Mouse (Mus musculus): ENCODE measurements around the gene Vav1.

The Vav1 gene

DNA sequence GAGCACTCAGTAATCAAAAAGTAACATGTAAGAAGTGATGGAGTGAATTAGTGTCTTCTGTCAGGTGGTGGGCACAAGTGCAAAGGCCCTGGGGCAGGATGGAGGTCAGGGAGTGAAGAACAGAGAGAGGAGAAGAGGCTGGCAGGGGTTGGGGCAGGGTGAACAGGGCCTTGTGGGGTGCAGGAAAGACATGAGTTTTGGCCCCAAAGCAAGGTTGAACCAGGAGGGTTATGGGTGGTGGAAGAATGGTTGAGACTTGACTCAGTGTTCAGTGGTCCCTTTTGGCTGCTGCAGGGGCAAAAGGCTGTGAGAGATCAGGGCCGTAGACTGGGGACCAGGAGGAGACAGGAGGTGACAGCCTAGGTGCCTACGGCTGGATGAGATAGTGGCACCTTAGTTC is 363 bp upstream of the Vav1 start:
- CTCF ChIA-PET: no interaction called here

DNA sequence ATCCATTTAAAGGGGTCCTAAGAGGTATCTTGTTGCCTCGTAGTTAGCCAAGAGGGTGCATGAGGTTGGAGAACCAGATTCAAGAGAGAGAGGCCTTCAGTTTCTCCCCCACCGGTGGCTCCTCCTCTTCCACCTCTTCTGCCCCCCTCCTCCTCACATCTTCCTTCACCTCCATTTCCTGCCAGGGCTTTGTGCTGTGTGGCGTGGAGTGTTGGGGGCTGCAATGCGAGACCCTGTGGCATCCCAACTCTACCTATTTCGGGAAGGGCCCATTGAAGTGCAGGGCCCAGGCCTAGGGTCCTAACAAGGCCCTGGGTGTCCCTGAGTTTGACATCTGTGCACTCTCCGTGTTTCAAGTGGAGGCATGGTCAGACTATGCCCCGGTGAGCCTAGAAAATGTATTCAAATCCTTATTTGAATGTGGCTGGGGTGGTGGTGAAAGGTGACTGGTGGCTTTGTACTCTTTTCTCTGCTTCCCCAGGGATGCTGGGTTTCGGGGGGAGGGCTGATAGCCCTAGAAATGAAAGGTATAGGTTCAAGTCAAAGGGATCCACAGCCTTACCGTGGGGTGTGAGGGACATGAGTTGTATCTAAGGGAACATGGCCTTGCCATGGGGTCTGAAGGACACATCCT is 808 bp downstream of the Vav1 start:
- CTCF ChIA-PET: no interaction called here

DNA sequence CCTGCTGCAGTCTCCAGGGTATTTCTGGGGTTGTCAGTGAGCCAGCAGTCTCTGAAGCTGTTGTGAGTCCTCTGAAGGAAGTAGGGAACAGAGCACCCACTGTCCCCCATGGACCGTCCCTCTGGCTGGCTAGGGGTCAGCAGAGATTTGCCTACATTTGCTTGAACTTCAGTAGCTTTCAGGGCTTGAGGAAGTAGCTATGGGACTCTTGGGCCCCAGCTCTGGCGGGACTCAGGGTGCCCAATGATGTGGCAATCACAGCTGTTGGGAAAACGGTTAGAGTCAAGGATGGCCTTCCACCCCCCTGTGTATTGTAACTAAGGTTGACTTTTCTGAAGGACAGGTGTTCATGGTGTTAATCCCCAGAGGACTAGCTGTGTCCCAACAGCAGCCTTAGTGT is 1.5 kb downstream of the Vav1 start:
- CTCF ChIA-PET: no interaction called here

DNA sequence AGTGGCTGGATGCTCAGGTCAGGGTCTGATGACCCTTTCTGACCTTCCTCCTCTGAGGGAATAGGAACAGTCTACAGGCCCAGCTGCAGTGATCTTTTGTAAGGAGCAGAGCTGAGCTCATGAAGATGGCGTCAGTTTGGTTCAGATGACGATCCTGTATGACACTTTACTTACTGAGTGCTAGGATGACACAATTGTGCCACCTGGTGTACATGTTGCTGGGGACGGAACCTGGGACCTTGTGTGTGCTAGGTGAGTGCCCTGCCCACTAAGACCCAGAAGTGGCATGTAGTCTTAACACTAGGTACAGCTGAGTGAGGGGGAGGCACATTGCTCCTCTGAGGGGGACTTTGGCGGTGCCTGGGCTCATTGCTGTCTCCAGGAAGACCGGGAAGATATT is 5.0 kb downstream of the Vav1 start:
- CTCF ChIA-PET: no interaction called here

- CTCF ChIA-PET: interaction anchor here (0.6 to 0.8 kb wide), 2 partner anchors 17 to 120 kb away, joined by 3 to 6 read pairs; no protein-coding TSS in a partner anchor
Measured at GRCm38 (mm10) chr17:57285077-57285476, 6.2 kb downstream of the Vav1 start.

DNA sequence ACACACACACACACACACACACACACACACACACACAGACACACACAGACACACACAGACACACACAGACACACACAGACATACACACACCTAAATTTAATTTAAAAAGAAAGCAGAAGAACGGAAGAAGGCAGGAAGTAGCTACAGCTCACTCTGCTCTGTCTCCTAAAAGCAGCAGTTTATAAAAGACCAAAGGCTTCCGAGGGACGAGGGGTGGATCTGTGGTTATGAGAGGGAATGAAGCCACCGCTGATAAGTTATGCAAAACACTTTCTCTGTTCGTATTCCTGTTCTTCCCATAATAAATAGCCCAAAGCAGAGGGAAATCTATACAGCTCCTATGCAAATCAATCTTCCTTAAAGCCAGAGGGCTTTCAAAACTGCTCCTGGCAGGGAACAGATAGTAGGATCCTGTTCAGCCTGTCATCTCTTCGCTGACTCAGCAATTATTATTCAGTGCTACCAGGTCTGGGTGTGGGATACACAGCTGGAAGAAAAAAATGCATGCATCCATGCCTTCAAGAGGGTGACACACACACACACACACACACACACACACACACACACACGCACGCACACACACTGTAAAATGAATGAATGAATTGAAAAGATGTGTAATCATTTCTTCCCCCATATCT is 7.9 kb downstream of the Vav1 start:
- CTCF ChIA-PET: interaction anchor here (0.7 to 1.0 kb wide), 3 partner anchors 10 to 1280 kb away, joined by 3 to 12 read pairs (median 4); no protein-coding TSS in a partner anchor

DNA sequence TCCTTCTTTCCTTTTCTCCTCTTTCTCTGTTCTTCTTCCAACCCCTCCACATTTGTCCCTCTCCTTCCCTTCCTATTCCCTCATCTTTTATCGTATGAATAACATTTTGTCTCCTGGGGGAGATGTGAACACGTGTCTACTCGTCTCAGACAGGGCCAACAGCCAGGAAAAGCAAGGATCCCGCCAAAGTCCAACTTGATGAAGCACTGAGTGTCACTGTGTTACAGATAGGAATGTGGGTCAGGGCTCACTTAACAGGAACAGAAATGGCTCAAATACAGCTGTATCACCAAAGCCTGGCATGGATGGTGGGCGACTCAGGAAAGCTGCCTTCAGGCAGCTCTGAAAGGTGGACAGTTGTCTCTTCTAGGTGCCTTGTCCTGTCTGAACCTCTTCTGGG is 10.4 kb downstream of the Vav1 start:
- CTCF ChIA-PET: no interaction called here

DNA sequence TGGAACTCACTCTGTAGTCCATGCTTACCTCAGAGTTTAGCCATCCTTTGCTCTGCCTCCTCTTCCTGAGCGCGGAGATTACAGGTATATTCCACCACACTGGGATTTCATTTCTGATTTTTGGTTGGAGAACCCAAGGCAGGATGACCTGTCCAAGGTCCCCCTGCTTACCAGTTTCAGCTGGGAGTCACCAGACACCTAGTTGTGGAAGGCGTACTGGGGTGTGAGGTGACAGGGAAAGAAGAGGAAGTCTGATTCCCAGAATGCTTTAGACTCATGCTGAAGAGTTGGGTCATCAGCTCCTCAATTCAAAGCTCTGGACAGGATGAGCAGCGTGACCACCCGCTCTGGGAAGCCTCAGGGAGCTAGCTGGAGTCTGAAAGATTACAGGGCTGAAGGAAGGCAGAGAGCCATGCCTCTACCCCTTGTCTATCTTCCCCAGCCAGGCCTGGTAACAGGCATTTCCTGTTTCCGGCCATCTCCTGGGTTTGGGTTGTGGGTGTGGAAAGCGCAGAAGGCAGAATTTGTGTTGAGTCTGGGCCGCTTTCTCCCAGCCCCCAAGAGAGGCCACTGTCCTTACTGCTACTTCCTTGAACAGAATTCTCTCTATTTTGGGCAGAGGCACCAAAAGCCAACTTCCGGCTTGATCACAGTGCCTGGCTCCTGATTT is 11.2 kb downstream of the Vav1 start:
- CTCF ChIA-PET: no interaction called here

DNA sequence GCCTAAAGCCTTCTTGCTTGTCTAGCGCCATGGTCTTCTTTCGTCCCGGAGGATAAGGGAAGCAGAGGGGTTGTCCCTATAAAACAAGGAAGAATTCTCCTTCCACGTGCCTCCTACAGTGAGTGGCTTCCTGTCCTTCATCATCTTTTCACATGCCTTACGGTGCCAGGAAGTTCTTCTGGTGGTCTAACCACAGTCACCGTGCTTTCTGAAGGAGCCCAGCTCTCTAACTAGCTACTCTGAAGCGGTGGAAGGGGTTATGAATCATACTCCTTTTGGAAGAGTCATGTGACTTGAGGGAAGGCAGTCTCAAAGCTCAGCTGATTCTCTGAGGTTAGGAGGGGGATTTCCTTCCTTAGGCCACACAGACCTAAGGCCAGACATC is 11.8 kb downstream of the Vav1 start:
- CTCF ChIA-PET: no interaction called here

DNA sequence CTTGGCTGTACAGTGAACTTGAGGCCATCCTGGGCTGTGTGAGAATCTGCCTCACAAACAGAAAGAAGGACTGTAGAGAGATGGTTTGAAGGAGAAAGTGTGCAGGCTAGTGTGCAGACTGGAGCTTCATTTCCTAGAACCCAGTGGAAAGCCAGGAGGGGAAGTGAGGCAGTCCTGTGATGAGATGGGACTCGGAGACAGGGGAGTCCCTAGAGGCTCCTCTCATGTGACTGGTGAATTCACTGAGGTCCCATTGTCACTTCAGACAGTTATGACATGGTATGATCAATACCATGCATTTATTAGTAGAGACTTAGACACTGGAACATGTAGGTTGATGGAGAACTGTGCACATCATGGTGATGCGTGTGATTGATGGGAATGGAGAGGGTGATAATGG is 13.4 kb downstream of the Vav1 start:
- CTCF ChIA-PET: interaction anchor here (0.7 kb wide), 1 partner anchor 13 kb away, joined by 3 read pairs; the partner anchor contains the start of gene Vav1

- CTCF ChIA-PET: interaction anchor here (0.7 kb wide), 1 partner anchor 14 kb away, joined by 3 read pairs; the partner anchor contains the start of gene Vav1
Measured at GRCm38 (mm10) chr17:57292968-57293367, 14.1 kb downstream of the Vav1 start.

DNA sequence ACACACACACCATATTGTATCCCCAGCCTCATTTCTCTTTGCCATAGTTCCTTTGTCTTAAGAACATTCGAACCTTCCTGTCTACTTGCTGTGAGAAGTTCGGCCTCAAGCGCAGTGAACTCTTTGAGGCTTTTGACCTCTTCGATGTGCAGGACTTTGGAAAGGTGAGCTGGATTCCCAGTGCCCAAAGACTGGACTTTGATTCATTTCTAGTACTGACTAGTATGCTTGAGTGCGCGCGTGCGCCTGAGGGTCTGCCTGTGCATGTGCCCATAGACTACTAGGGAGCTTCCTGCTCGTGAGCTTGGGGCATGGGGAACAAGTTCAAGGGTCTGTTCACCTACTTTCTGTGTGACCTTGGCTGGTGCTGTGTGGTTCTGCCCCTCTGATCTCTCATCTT is 17.0 kb downstream of the Vav1 start:
- CTCF ChIA-PET: no interaction called here

DNA sequence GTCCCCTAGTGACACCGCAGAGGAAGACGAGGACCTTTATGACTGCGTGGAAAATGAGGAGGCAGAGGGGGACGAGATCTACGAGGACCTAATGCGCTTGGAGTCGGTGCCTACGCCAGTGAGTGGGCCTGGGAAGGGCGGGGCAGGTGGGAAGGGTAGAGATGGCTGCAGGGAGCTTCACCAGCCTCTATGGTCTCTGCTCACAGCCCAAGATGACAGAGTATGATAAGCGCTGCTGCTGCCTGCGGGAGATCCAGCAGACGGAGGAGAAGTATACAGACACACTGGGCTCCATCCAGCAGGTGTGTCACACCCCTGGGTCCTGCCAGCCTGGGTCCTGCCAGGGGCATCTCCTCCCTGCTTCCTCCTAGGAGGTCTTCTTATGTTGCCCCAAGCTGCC is 18.1 kb downstream of the Vav1 start:
- CTCF ChIA-PET: no interaction called here

DNA sequence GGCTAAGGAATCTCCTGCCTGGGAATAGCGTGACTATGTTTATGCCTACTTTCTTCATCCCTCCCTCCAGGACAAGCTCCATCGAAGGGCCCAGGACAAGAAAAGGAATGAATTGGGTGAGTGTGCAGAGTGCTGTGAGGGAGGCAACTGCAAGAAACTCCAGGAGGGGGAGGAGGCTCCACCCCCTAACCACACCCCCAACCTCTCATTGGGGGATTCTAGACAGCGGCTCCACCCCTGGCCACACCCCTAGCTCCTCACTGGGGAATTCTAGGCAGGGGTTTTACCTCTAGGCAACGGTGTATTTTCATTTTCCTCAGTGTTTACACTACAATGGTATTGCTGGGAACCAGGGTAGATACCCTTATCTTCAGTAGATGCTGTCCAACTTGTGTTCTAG is 26.7 kb downstream of the Vav1 start:
- CTCF ChIA-PET: interaction anchor here (0.6 kb wide), 1 partner anchor 63 kb away, joined by 3 read pairs; no protein-coding TSS in a partner anchor

GRCm38 (mm10) chr17:57307074-57307473 is 28.2 kb downstream of the Vav1 start:
- CTCF ChIA-PET: no interaction called here

- CTCF ChIA-PET: interaction anchor here (0.7 kb wide), 1 partner anchor 16 kb away, joined by 6 read pairs; no protein-coding TSS in a partner anchor
Measured at GRCm38 (mm10) chr17:57311801-57312200, 32.9 kb downstream of the Vav1 start.

DNA sequence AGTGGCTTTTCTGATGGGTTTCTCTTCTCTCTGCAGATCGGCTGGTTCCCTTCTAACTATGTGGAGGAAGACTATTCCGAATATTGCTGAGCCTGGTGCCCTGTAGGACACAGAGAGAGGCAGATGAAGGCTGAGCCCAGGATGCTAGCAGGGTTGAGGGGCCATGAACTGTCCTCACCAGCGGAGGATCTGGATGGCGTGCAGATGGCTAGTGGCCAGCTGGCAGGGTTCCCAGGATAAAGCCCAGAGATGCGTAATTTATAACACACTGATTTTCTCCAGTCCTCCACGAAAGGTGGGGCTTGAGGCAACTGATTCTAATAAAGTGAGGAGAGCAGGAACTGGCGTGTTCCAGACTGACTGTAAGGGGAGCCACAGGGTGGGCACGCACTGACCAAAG is 48.7 kb downstream of the Vav1 start:
- CTCF ChIA-PET: interaction anchor here (0.6 kb wide), 2 partner anchors 16 to 1072 kb away, joined by 3 to 6 read pairs; no protein-coding TSS in a partner anchor

DNA sequence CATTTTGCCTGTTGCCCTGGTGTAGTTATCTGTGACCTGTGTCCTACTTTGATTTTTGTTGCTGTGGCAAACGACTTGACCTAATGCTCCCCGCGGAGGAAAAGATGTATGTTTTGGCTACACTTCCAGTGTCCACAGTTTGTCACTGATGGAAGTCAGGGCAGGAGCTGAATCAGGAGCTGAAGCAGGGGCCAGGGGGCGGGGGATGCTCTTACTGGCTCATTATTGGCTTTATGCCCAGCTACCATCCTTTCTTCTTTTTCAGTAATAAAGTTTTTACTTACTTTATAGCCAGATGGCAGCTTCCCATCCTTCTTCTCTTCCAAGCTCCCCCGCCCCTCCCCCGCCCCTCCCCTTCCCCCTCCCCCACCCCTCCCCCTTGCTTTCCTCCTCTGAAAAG is 50.0 kb downstream of the Vav1 start:
- CTCF ChIA-PET: no interaction called here

DNA sequence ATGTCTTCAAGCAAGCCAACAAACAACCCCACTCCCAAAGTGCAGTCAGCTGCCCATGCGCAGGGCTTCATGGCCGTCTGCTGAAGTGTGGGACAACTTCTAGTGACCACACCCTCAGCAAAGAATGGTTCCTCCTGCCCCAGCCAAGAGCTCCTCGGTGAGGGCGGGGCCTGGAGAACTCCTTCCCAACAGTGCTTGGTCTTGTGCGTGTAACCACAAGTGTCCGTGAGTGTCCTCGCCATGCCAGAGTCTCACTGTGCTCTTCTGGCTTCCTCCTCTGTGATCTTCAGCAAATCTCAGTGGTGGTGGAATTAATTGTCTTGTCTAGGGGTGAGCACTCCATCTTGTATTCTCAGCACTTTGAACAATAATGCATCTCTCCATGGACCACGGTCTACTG is 52.1 kb downstream of the Vav1 start:
- CTCF ChIA-PET: interaction anchor here (0.6 to 1.9 kb wide), 2 partner anchors 83 to 112 kb away, joined by 3 to 6 read pairs; partner anchors contain the start of gene Gpr108

DNA sequence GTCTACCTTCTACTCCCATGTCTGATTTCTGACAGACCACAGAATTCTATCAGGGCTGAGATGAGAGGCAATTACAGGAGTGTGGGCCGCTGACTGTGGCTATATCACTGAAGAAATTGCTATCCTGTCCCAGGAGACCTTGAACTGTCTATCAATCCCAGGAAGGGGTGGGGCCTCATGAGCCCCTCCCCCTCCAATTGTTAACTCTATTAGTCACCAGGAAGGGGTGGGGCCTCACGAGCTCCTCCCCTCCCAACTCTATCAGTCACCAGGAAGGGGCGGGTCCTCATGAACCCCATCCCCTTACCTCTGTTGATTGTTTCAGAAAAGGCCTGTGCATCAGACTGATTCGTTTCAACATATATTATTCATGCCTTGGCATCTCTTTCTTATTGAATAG is 53.3 kb downstream of the Vav1 start:
- CTCF ChIA-PET: interaction anchor here (1.9 kb wide), 1 partner anchor 84 kb away, joined by 6 read pairs; the partner anchor contains the start of gene Gpr108

DNA sequence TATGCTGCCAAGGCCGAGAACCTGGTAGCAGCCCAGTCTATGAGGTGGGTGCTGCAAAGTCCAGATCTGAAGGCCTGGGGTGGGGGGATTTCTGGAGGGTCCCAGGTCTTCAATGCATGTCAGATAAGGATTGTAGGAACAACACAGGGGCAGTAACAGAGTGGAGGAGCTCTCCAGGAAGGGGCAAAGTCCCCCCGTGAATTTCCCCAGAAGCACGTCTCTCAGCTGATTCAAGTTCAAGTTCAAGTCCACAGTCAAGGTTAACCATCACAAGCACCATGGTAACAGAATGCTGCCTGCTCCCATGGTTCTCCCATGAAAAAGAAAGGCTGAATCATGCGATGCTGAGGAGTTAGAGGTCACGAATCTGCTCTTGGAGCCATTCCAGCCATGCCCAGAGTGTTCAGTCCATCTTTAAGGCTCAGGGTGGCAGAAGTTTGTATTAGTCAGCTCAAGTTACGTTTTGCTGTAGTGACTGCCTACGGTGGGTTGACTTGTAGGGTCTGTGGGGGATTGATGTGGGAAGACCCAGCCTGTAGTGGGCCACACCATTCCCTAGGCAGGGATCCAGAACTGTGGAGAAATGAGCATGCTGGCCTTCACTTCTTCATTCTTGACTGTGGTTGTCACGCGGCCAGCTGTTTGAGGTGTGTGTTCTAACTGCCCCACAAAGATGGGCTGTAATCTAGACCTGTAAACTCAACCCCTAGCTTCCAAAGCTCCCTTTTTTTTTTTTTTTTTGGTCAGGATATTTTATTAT is 55.3 kb downstream of the Vav1 start:
- CTCF ChIA-PET: interaction anchor here (0.6 to 2.5 kb wide), 6 partner anchors 12 to 337 kb away, joined by 3 to 16 read pairs (median 4); partner anchors contain the start of gene Alkbh7

GRCm38 (mm10) chr17:57334761-57335150 is 55.9 kb downstream of the Vav1 start:
- CTCF ChIA-PET: interaction anchor here (0.6 to 2.5 kb wide), 7 partner anchors 12 to 338 kb away, joined by 3 to 16 read pairs (median 4); partner anchors contain the start of gene Alkbh7

All from spleen, embryonic (tissue).